Comparison of ENCODE assay signal across 8 mouse cellular contexts in the genomic region with DNA sequence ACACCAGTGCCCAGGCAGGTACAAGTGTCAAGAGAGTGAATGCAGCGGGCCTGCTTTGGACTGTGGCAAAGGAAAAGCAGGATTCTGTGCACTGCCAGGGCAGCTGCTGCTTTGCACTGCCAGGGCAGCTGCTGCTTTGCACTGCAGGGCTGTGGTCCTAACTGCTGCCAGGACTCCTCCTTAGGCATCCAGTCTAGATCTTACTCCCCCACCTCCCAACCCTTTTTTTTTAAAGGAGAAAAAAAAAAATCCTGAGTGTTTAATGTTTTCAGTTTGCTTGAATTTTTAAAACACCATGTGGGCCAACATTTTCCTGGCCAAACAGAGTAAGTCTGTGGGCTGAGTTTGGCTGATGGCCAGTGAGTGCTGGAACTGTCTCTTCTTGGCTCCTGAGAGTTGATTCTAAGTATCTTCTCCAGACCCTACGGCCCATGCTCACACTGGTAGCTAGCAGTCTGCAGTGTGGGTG. TPM values are rescaled to one million over a fixed set of nuclear protein-coding genes. Genes with fewer than 3 reads are reported as not detected.
DNase-seq lines count a peak whose midpoint lies in the region; ATAC-seq and TF ChIP-seq lines count a peak whose summit lies in the region.

No protein-coding gene starts in this region.

- intact Hi-C loops in heart, postnatal 25 days (cut with DNase I), result no loop called here

- 55% methylated on average over 2 of the region's 2 CpGs for WGBS in olfactory bulb, adult 2 months

- peaks cover 3% of the 10 kb centered on the region for H3K4me1 ChIP-seq in olfactory bulb, adult 2 months (ENCODE audit: control insufficient read depth, insufficient read depth, low read length)

- peak; percentile 17 for DNase-seq in urinary bladder, postnatal 10 days (ENCODE audit: low spot score)
- DNase-seq in urinary bladder, adult 2 months (ENCODE audit: low spot score), result no peak
- peak; percentile 44 to 75 for DNase-seq in frontal cortex, adult 2 months (ENCODE audit: extremely low spot score in 1 of 2, low spot score in 1 of 2)
- peak; percentile 20 for DNase-seq in heart, postnatal 25 days (ENCODE audit: low spot score)
- peak; percentile 26 to 50 for DNase-seq in layer of hippocampus, postnatal 14 days (ENCODE audit: low spot score in 2 of 2)
- no peak for DNase-seq in embryo, embryonic 10 days (ENCODE audit: low spot score)

- no peak for TF ChIP-seq CTCF in olfactory bulb, adult 2 months (IDR thresholded peaks at IDR 0.05; ENCODE audit: insufficient read depth, low read depth, low read length)

- no peak for TF ChIP-seq POLR2A in olfactory bulb, adult 2 months (IDR thresholded peaks at IDR 0.05; ENCODE audit: insufficient read depth, low read depth, low read length)

- no peak overlapping the region for H3K4me3 ChIP-seq in olfactory bulb, adult 2 months (ENCODE audit: insufficient read depth, low read depth, low read length)

- ATAC-seq in monocyte, adult 5-6 weeks (replicated peaks; ENCODE audit: insufficient number of reproducible peaks, low FRiP score, low TSS enrichment, poor library complexity, severe bottlenecking), result no peak

- peak overlapping the region; percentile 37; the same call in 1 of the 2 replicates for H3K27ac ChIP-seq in olfactory bulb, adult 2 months (ENCODE audit: insufficient read depth, low read depth, low read length)

RNA-seq across cellular contexts. Expression of gene BC052040, which starts 11.2 kb away (rescaled TPM):
- polyA plus RNA-seq in urinary bladder, adult 2 months (2012; rRNA removed), result 6.8 and 7.9 TPM in 2 replicates
- 9.1 and 9.3 TPM in 2 replicates for polyA plus RNA-seq in frontal cortex, adult 2 months (2012; rRNA removed)
- total RNA-seq in heart, postnatal 25 days (2021), result 1 to 10 TPM; 1.6 to 2.0 TPM
- 1 to 10 TPM; 4.1 to 5.5 TPM for total RNA-seq in layer of hippocampus, postnatal 14 days (2021)
- not detected in 2 replicates for polyA plus RNA-seq in olfactory bulb, adult 2 months (2012; ENCODE audit: insufficient read depth, insufficient read length, low replicate concordance, missing spikeins)
- total RNA-seq in monocyte, adult 5-6 weeks (2017), result 1.7 to 6.0 TPM (median 3.3 TPM) in 3 replicates

Comparison
In these comparisons a context has a peak if more than half of its experiments do, and no peak if none do; other contexts are left out.
1. DNase-seq: peak in urinary bladder, postnatal 10 days (single experiment), frontal cortex, adult 2 months (2 of 2), heart, postnatal 25 days (single experiment) and layer of hippocampus, postnatal 14 days (2 of 2); none in urinary bladder, adult 2 months (single experiment) and embryo, embryonic 10 days (single experiment).